Mouse (Mus musculus): ENCODE data around the gene Ubtf.

Ubtf gene

GRCm38 (mm10) chr11:102319941-102320685 lies 571 bp upstream of the Ubtf start:
- no peaks in the 10 kb centered on the region for H3K9me3 ChIP-seq (ENCODE audit: low read length)
- H3K4me1 ChIP-seq (replicated peaks; ENCODE audit: low read depth, low read length) = peaks cover 56% of the 10 kb centered on the region
- H3K27me3 ChIP-seq (ENCODE audit: insufficient read depth, low read length) = no peaks in the 10 kb centered on the region
- H3K36me3 ChIP-seq (ENCODE audit: insufficient read depth, low read length) = peaks cover 11% of the 10 kb centered on the region
- peak overlapping the region; percentile 91 for H3K4me3 ChIP-seq (replicated peaks; ENCODE audit: low read length)
- TF ChIP-seq CTCF (conservative IDR thresholded peaks at IDR 0.05; ENCODE audit: low read length) (no peak), NANOG (IDR thresholded peaks at IDR 0.05; ENCODE audit: borderline replicate concordance, low read length) (no peak), POU5F1 (IDR thresholded peaks at IDR 0.05; ENCODE audit: borderline replicate concordance, low read length) (no peak)

GRCm38 (mm10) chr11:102318576-102319409 lies 749 bp downstream of the Ubtf start:
- Histone ChIP-seq H3K4me1 (replicated peaks; ENCODE audit: low read depth, low read length) (peaks cover 59% of the 10 kb centered on the region), H3K4me3 (replicated peaks; ENCODE audit: low read length) (peak overlapping the region; percentile 91), H3K27me3 (ENCODE audit: insufficient read depth, low read length) (no peaks in the 10 kb centered on the region), H3K36me3 (ENCODE audit: insufficient read depth, low read length) (peaks cover 25% of the 10 kb centered on the region), H3K9me3 (ENCODE audit: low read length) (no peaks in the 10 kb centered on the region)
- TF ChIP-seq CTCF (conservative IDR thresholded peaks at IDR 0.05; ENCODE audit: low read length) = no peak
- TF ChIP-seq POU5F1 (IDR thresholded peaks at IDR 0.05; ENCODE audit: borderline replicate concordance, low read length) = no peak
- no peak for TF ChIP-seq NANOG (IDR thresholded peaks at IDR 0.05; ENCODE audit: borderline replicate concordance, low read length)

DNA sequence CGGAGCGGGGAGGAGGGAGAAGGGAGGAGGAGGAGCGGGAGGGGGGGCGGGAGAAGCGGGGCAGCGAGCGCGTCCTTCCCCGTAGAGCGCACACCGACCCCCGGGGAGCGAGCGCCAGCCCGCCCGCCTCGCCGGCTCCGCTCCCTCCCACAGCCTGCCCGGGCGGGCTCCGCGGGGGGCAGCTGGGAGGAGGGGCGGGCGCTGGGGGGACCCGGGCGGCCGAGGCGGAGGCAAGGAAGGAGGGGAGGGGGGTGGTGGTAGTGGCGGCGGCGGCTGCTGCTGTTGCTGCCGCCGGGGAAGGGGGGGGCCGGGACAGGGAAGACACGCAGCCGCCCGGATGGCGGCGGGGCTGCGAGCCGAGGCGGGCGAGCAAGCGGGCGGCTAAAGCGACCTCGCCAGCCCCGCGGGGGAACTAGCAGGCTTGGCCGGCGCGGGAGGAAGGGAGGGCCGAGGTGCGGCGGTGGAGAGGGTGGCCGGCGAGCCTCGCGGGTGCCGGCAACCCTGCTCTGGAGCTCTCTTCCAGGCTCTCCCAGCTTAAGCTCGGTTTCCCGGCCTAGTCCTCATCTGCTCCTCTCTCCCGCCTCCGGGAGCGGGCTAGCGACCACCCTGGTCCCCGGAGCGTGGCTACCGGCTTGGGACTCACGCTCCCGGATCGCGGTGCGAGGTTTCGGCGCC lies 1.5 kb downstream of the Ubtf start:
- TF ChIP-seq CTCF (conservative IDR thresholded peaks at IDR 0.05; ENCODE audit: low read length) (no peak), POU5F1 (IDR thresholded peaks at IDR 0.05; ENCODE audit: borderline replicate concordance, low read length) (no peak), NANOG (IDR thresholded peaks at IDR 0.05; ENCODE audit: borderline replicate concordance, low read length) (no peak)
- H3K9me3 ChIP-seq (ENCODE audit: low read length) = no peaks in the 10 kb centered on the region

DNA sequence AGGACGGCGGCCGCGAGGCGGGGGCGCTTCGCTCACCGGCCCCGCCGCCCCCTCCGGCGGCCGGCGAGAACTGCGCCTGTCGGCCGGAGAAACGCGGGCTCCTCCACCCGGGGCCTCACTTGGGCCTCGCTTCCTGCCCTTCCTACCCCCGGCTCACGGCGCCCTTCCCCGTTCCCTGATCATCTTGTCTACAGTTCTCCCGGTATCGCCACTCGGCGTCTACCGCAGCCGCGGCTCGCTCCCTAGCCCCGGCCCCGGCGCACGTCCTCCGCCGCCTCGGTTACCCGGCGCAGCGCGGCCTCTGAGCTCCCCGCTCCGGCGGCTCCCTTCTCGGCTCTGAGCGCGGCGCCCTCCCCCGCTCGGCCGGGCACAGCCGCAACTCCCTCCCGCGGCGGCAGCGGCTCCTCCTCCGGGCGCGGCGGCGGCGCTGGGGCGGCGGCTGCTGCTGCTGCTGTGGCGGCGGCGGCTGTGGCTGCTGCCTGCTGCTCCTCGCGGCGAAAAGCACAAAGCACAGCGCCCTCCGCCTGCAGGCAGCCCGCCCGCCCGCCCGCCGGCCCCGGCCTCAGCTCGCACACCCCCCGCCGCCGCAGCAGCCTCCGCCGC lies 2.1 kb downstream of the Ubtf start:
- H3K4me1 ChIP-seq (replicated peaks; ENCODE audit: low read depth, low read length) = peaks cover 61% of the 10 kb centered on the region
- no peaks in the 10 kb centered on the region for H3K27me3 ChIP-seq (ENCODE audit: insufficient read depth, low read length)
- H3K9me3 ChIP-seq (ENCODE audit: low read length) = no peaks in the 10 kb centered on the region
- TF ChIP-seq NANOG (IDR thresholded peaks at IDR 0.05; ENCODE audit: borderline replicate concordance, low read length) (no peak), CTCF (conservative IDR thresholded peaks at IDR 0.05; ENCODE audit: low read length) (no peak), POU5F1 (IDR thresholded peaks at IDR 0.05; ENCODE audit: borderline replicate concordance, low read length) (no peak)
- H3K4me3 ChIP-seq (replicated peaks; ENCODE audit: low read length) = peak overlapping the region; percentile 93
- H3K36me3 ChIP-seq (ENCODE audit: insufficient read depth, low read length) = peaks cover 39% of the 10 kb centered on the region

More for the DNA sequence above, 1.5 kb downstream of the Ubtf start:
- H3K4me1 ChIP-seq (replicated peaks; ENCODE audit: low read depth, low read length) = peaks cover 59% of the 10 kb centered on the region
- no peaks in the 10 kb centered on the region for H3K27me3 ChIP-seq (ENCODE audit: insufficient read depth, low read length)
- H3K36me3 ChIP-seq (ENCODE audit: insufficient read depth, low read length) = peaks cover 32% of the 10 kb centered on the region
- peak overlapping the region; percentile 91 for H3K4me3 ChIP-seq (replicated peaks; ENCODE audit: low read length)

- no peak for TF ChIP-seq NANOG (IDR thresholded peaks at IDR 0.05; ENCODE audit: borderline replicate concordance, low read length)
- TF ChIP-seq CTCF (conservative IDR thresholded peaks at IDR 0.05; ENCODE audit: low read length) = no peak
- no peak for TF ChIP-seq POU5F1 (IDR thresholded peaks at IDR 0.05; ENCODE audit: borderline replicate concordance, low read length)
- Histone ChIP-seq H3K9me3 (ENCODE audit: low read length) (no peaks in the 10 kb centered on the region), H3K4me1 (replicated peaks; ENCODE audit: low read depth, low read length) (peaks cover 62% of the 10 kb centered on the region), H3K4me3 (replicated peaks; ENCODE audit: low read length) (peak overlapping the region; percentile 93), H3K36me3 (ENCODE audit: insufficient read depth, low read length) (peaks cover 45% of the 10 kb centered on the region), H3K27me3 (ENCODE audit: insufficient read depth, low read length) (no peaks in the 10 kb centered on the region)
Observed at GRCm38 (mm10) chr11:102316572-102317297, 2.8 kb downstream of the Ubtf start.

DNA sequence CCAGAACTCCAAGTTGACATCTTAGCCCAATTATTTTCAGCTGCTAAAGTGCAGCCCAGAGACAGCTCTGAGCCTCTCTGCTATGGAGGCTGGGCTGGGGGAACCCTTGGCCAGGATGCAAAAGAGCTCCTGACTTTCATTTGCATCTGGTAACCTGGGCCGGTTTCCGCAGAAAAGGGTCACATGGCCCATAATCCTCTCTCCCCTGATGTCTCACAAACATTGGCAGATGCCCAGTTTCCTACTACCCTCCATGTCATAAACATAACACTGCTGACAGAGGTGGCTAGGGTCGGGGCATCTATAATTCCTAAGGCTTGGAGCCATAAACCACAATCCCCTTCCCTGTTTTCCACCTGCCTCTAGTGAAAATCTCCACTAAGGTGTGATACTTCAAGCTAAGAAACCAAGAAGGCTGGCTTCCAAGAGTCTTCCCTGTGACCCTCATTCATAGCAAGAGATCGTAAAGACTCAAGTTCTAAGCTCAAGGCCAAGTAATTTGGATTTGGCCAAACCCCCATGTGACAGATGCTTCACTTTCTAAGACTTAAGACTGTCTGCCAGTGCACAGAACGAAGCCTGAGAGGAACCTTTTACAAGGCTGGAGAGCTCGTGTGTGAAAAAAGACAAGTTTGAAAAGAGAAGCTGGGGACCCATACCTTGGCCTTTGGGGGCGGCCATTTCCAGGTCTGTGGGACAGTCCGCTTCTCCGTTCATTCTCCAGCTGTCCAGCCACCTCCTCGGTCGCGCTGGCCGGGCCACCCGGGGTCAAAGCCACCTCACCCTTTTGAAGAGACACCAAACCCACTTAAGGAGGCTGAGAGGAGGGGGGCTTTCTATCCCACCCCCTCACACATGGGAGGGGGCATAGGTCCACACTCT lies 3.6 kb downstream of the Ubtf start:
- Histone ChIP-seq H3K4me3 (replicated peaks; ENCODE audit: low read length) (peak overlapping the region; percentile 93), H3K4me1 (replicated peaks; ENCODE audit: low read depth, low read length) (peaks cover 62% of the 10 kb centered on the region)

DNA sequence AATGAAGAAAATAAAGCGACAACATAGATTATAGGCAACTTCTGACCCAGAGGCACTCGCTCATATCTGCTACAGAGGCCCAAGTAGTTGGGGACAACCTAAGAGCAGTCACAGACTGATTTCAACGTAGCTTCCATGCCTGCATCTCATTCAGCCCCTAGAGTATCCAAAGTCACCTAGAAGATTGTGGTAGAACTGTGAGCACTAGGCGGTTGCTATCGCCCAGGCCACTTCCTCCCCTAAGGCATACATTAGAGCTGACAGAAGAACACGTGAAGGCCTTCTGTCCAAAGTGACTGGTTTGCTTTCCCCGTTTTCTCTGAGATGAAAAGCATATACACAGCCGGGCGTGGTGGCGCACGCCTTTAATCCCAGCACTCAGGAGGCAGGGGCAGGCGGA lies 5.2 kb downstream of the Ubtf start:
- no peaks in the 10 kb centered on the region for H3K9me3 ChIP-seq (ENCODE audit: low read length)
- no peak for TF ChIP-seq CTCF (conservative IDR thresholded peaks at IDR 0.05; ENCODE audit: low read length)
- no peak for TF ChIP-seq POU5F1 (IDR thresholded peaks at IDR 0.05; ENCODE audit: borderline replicate concordance, low read length)
- no peak for TF ChIP-seq NANOG (IDR thresholded peaks at IDR 0.05; ENCODE audit: borderline replicate concordance, low read length)
- H3K36me3 ChIP-seq (ENCODE audit: insufficient read depth, low read length) = peaks cover 69% of the 10 kb centered on the region
- H3K4me1 ChIP-seq (replicated peaks; ENCODE audit: low read depth, low read length) = peaks cover 71% of the 10 kb centered on the region
- H3K4me3 ChIP-seq (replicated peaks; ENCODE audit: low read length) = no peak overlapping the region
- no peaks in the 10 kb centered on the region for H3K27me3 ChIP-seq (ENCODE audit: insufficient read depth, low read length)

More for the DNA sequence above, 3.6 kb downstream of the Ubtf start:
- TF ChIP-seq POU5F1 (IDR thresholded peaks at IDR 0.05; ENCODE audit: borderline replicate concordance, low read length) = no peak
- no peak for TF ChIP-seq NANOG (IDR thresholded peaks at IDR 0.05; ENCODE audit: borderline replicate concordance, low read length)
- no peak for TF ChIP-seq CTCF (conservative IDR thresholded peaks at IDR 0.05; ENCODE audit: low read length)
- Histone ChIP-seq H3K36me3 (ENCODE audit: insufficient read depth, low read length) (peaks cover 53% of the 10 kb centered on the region), H3K27me3 (ENCODE audit: insufficient read depth, low read length) (no peaks in the 10 kb centered on the region), H3K9me3 (ENCODE audit: low read length) (no peaks in the 10 kb centered on the region)
